Mouse (Mus musculus) C2C12 (cell line): ENCODE measurements around the gene Nfkbib.

Experiments used
- CEBPB ChIP-seq: IDR thresholded peaks from one replicate; pipeline ENCODE4 v1.6.1; 2011; ENCODE audit warnings: low read depth, mild to moderate bottlenecking, control low read depth, moderate library complexity
- CTCF ChIP-seq: IDR thresholded peaks from one replicate; pipeline ENCODE4 v1.5.1; 2011; ENCODE audit not compliant: control insufficient read depth, insufficient read depth, insufficient read length
- FOSL1 ChIP-seq: IDR thresholded peaks from one replicate; pipeline ENCODE4 v1.8.0; 2011; ENCODE audit warnings: mild to moderate bottlenecking, low read length; ENCODE audit not compliant: poor library complexity, insufficient read depth, severe bottlenecking
- MAX ChIP-seq: IDR thresholded peaks from one replicate; pipeline ENCODE4 v1.6.1; 2011; ENCODE audit warnings: mild to moderate bottlenecking, control low read depth
- MYOD1 ChIP-seq: IDR thresholded peaks from one replicate; pipeline ENCODE4 v1.6.1; 2011; ENCODE audit warnings: low read depth; ENCODE audit not compliant: control insufficient read depth, insufficient read length
- MYOG ChIP-seq: IDR thresholded peaks from one replicate; pipeline ENCODE4 v1.6.1; 2011; ENCODE audit not compliant: control insufficient read depth, insufficient read length; ENCODE audit errors: extremely low read depth
- USF1 ChIP-seq: IDR thresholded peaks from one replicate; pipeline ENCODE4 v1.6.1; 2011; ENCODE audit warnings: low read depth, mild to moderate bottlenecking, control low read depth, moderate library complexity

DNA sequence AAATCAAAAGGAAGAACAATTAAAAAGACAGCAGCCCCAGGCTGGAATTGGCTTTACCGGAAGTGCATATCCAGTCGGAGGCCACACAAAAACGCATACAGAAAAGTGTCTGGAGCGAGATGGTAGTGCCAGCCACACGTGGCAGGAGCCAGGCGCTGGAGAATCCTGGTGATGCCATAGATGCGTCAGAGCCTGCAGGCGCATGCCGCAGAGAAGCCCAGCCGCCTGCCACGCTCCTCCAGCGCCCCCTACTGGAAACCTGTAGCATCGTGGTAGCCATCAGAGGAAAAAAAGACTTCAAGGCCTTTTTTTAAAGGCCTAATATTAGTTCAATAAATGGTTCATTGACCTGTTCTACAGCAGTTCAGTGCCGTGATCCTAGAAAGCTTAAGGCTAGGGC lies 40.7 kb downstream of the Nfkbib start:
- TF ChIP-seq CTCF (peak; percentile 84), USF1 (no peak), CEBPB (no peak), MAX (peak; percentile 86), FOSL1 (no peak), MYOG (no peak), MYOD1 (no peak)
